Mouse (Mus musculus) liver, embryonic 13.5 days (tissue): ENCODE data around the gene Gtpbp1. TPM values are rescaled to one million over a fixed set of nuclear protein-coding genes. Genes with fewer than 3 reads are reported as not detected.
A peak's percentile ranks its signal among the peaks of the same experiment; 100 is the strongest.

ENCODE experiments used
- ATAC-seq: fragments of 200-750 bp; cut with Nextera tagmentation; 2 replicates; pipeline ENCODE4 v1.8.0; 2017; ENCODE audit warnings: low read depth, mild to moderate bottlenecking, moderate number of reproducible peaks, moderate library complexity
- DNase-seq: peaks from one replicate; pipeline ENCODE4 v3.0.0; 2022
- H3K27ac ChIP-seq: fragments of 300-500 bp; sonication (generic); 2 replicates; pipeline ENCODE4 v1.5.1; 2015; ENCODE audit warnings: moderate library complexity, mild to moderate bottlenecking, inconsistent platforms
- H3K27me3 ChIP-seq: fragments of 300-500 bp; sonication (generic); 2 replicates; pipeline ENCODE4 v1.6.1; 2015; ENCODE audit warnings: mild to moderate bottlenecking, inconsistent platforms
- H3K36me3 ChIP-seq: fragments of 300-500 bp; sonication (generic); 2 replicates; pipeline ENCODE4 v1.6.1; 2015; ENCODE audit warnings: mild to moderate bottlenecking, inconsistent platforms
- H3K4me1 ChIP-seq: fragments of 300-500 bp; sonication (generic); replicated peaks from 2 replicates; pipeline ENCODE4 v1.6.1; 2015; ENCODE audit warnings: inconsistent platforms
- H3K4me2 ChIP-seq: fragments of 300-500 bp; sonication (generic); 2 replicates; pipeline ENCODE4 v1.6.1; 2015; ENCODE audit warnings: inconsistent platforms, mild to moderate bottlenecking, moderate library complexity
- H3K4me3 ChIP-seq: fragments of 300-500 bp; sonication (generic); replicated peaks from 2 replicates; pipeline ENCODE4 v1.5.1; 2015; ENCODE audit warnings: mild to moderate bottlenecking, inconsistent platforms
- H3K9ac ChIP-seq: fragments of 300-500 bp; sonication (generic); 2 replicates; pipeline ENCODE4 v1.6.1; 2015; ENCODE audit warnings: mild to moderate bottlenecking, inconsistent platforms
- H3K9me3 ChIP-seq: fragments of 300-500 bp; sonication (generic); replicated peaks from 2 replicates; pipeline ENCODE4 v1.6.1; 2016; ENCODE audit warnings: inconsistent platforms
- WGBS: fragments of 180-500 bp; shearing (Covaris S2); methylation state at CpG from one replicate; pipeline ENCODE4 v1.1.7; 2015; ENCODE audit not compliant: insufficient replicate concordance; 5-methylcytosine and 5-hydroxymethylcytosine counted together
- polyA plus RNA-seq: library from polyadenylated mRNA; unstranded; fragments of >200 nt; fragmentation: Nextera tagmentation; extraction: Ambion mirVana; gene quantifications from 2 replicates; pipeline ENCODE4 v1.2.1, GENCODE M21; 2015

The Gtpbp1 gene
- polyA plus RNA-seq, 1 experiment from 2014 or later = 32.6 TPM

DNA sequence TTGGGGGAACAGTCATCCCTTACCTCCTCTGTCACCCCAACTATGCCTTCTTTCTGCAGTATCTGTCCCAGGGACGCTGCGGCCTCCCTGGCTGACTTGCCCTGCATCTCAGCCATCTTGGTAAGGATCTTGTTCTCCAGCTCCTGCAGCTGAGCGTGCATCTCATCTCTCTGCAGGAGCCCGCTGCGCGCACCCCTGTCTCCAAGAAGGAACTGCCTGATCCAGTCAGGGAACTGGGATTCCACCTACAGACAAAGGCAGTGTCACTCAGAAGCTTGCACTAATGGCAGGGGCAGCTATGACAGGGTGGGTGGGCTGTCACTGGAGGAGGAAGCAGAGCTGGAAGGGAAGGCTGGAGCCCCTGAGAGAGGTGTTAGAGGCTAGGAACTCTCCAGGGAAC is 37.2 kb downstream of the Gtpbp1 start:
- 91% methylated on average over 6 of the region's 6 CpGs for WGBS
- Histone ChIP-seq H3K27ac (no peak overlapping the region), H3K4me1 (peaks cover 2% of the 10 kb centered on the region; the same call in 1 of the 2 replicates), H3K9me3 (no peaks in the 10 kb centered on the region), H3K27me3 (no peaks in the 10 kb centered on the region), H3K36me3 (peaks cover 59% of the 10 kb centered on the region), H3K9ac (no peak overlapping the region), H3K4me2 (no peak overlapping the region), H3K4me3 (no peak overlapping the region)
- no peak for DNase-seq
- no peak for ATAC-seq

DNA sequence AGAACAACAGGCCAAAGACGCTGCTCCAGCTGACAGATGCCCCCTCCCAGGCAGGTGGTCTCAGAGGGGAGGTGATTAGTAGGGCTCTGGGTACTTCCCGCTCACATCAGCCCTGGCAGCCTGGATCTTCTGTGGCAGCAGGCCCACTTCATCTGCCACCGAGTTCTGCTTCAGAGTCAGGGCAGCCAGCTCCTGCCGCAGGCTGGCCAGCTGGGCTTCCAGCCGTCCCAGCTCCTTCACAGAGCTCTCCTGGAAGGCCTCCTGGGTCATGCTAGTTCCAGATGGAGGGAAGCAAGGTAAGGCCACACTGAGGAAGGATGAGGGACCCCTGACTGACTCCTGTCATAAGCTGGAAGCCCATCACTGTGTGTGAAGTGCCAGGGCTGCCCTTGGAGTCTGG is 37.7 kb downstream of the Gtpbp1 start:
- peaks cover 64% of the 10 kb centered on the region for H3K36me3 ChIP-seq
- H3K27me3 ChIP-seq = no peaks in the 10 kb centered on the region
- H3K4me2 ChIP-seq = no peak overlapping the region
- no peak for ATAC-seq
- no peaks in the 10 kb centered on the region for H3K9me3 ChIP-seq
- no peak overlapping the region for H3K4me3 ChIP-seq
- H3K4me1 ChIP-seq = peaks cover 2% of the 10 kb centered on the region; the same call in 1 of the 2 replicates
- no peak overlapping the region for H3K27ac ChIP-seq
- H3K9ac ChIP-seq = no peak overlapping the region
- WGBS = 82% methylated on average over 5 of the region's 5 CpGs
- DNase-seq = no peak

DNA sequence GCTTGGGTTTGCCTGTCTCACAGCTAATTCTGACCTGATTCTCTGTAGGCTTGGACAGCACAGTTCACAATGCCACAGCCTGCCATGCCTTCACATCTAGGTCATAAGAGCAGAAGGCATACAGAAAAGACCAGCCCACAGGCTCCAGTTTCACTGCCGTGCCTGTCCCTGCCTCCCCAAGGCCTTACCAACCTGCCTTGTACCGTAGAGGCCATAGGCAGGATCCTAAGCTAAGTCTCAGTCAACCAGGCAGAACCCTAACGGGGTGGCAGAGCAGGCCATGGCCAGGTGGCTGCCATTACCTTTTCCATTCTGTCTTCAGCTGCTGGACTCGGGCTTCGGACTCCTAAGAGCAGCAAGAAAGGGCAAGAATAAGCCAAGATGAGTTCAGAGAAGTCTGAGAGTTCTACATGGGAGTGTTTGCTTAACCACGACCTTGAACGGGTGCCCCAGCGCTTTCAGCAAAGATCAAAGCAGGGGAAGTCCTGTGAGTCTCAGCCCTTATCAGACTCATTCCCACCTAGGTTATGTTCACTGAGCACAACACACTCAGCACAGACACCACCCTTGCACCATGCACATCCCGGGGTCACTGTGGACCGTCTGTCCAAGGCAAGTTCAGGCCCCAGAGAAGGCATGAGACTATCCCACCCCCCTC is 38.2 kb downstream of the Gtpbp1 start:
- Histone ChIP-seq H3K27me3 (no peaks in the 10 kb centered on the region), H3K4me3 (no peak overlapping the region), H3K9me3 (no peaks in the 10 kb centered on the region), H3K4me1 (peaks cover 2% of the 10 kb centered on the region; the same call in 1 of the 2 replicates), H3K36me3 (peaks cover 67% of the 10 kb centered on the region), H3K9ac (no peak overlapping the region), H3K27ac (no peak overlapping the region), H3K4me2 (no peak overlapping the region)
- WGBS = 70% methylated on average over 10 of the region's 10 CpGs
- DNase-seq (no peak), ATAC-seq (no peak)

DNA sequence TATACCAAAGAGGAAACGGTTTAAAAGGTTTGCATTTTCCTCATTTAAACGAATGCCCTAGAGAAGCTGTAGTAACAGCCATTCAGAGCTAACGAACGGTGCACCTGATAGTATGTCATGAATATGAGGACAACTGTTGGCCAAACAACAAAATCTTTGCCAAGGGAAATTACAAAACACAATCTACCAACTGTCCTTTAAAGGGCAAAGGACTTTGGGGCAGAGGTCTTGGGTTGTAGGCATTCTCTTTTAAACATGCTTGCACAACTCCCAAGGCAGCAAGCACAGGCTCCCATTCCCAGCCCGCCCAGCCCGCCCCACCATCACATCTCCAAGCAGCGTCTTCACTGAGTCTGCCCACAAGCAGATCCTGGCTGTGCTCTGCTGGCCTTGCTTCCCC is 40.9 kb downstream of the Gtpbp1 start:
- H3K36me3 ChIP-seq = peaks cover 62% of the 10 kb centered on the region
- H3K27me3 ChIP-seq = no peaks in the 10 kb centered on the region
- WGBS = 84% methylated on average over 7 of the region's 7 CpGs
- peaks cover 2% of the 10 kb centered on the region; the same call in 1 of the 2 replicates for H3K4me1 ChIP-seq
- H3K4me2 ChIP-seq = no peak overlapping the region
- no peak overlapping the region for H3K9ac ChIP-seq
- ATAC-seq (no peak), DNase-seq (no peak)
- no peaks in the 10 kb centered on the region for H3K9me3 ChIP-seq
- H3K27ac ChIP-seq = no peak overlapping the region
- no peak overlapping the region for H3K4me3 ChIP-seq

DNA sequence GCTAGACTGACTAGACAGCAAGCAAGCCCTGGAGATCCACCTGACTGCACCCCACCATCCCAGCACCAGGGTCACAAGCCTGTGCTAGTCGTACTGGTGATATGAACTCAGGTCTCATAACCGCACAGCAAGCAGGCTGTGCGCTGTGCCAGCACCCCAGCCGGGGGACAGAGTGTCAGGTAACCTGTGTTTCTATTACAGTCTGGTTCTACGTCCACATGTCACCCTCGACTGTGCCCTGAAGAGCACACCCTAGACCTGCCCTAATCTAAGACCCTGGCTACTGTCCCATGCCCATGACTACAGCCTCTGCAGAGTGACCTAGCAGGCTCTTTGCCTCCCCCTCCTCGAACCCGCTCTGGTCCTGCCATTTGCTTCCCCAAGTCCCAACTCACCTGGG is 42.5 kb downstream of the Gtpbp1 start:
- no peak for DNase-seq
- Histone ChIP-seq H3K4me1 (peaks cover 2% of the 10 kb centered on the region; the same call in 1 of the 2 replicates), H3K9me3 (no peaks in the 10 kb centered on the region), H3K9ac (no peak overlapping the region), H3K36me3 (peaks cover 62% of the 10 kb centered on the region), H3K27me3 (no peaks in the 10 kb centered on the region), H3K4me3 (no peak overlapping the region), H3K27ac (no peak overlapping the region), H3K4me2 (no peak overlapping the region)
- ATAC-seq = no peak
- WGBS = 88% methylated on average over 8 of the region's 8 CpGs

DNA sequence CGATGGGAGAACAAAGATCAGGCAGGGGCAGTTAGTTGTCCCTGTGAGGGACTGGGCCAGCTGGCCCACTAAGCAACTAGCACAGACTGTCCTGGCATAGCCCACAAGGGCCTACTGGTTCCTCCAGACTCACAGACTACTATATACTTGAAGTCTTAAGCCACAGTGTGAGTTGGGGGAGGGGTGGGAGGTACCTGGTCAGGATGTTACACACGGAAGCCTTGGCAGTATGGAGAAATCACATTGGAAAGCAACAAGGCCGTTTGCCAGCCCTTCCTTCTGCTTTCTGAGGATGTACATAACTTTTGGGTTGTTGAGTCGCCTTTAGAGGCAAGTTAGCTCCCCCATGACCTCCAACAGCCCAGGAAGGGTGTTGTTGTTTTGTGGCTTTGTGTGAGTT is 43.0 kb downstream of the Gtpbp1 start:
- H3K27ac ChIP-seq = no peak overlapping the region
- 56% methylated on average over 4 of the region's 4 CpGs for WGBS

DNA sequence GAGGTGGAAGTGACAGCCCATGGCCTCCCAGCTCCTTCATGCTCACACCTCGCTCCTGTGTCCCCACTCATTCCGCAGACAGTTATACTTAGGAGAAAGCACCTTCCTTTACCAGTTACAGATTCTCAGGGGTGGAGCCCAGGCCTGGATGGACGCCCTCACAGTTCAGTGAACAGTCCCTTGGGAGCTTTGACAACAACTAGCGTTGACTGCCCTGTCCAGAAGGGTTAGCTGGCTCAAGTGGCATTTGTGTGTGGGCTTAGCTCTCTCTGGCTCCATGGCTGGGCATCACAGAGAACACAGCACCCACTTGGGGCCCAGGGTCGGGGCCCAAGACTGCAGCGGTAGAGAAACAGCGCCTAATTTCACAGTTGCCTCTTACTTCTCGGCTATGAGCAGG is 43.7 kb downstream of the Gtpbp1 start:
- peaks cover 4% of the 10 kb centered on the region; the same call in 1 of the 2 replicates for H3K4me1 ChIP-seq
- 79% methylated on average over 8 of the region's 8 CpGs for WGBS
- no peak overlapping the region for H3K27ac ChIP-seq
- DNase-seq = no peak
- H3K4me2 ChIP-seq = no peak overlapping the region
- ATAC-seq = no peak
- H3K27me3 ChIP-seq = no peaks in the 10 kb centered on the region
- H3K9me3 ChIP-seq = no peaks in the 10 kb centered on the region
- H3K4me3 ChIP-seq = no peak overlapping the region
- H3K36me3 ChIP-seq = peaks cover 60% of the 10 kb centered on the region
- H3K9ac ChIP-seq = no peak overlapping the region

More for the DNA sequence above, 43.0 kb downstream of the Gtpbp1 start:
- H3K36me3 ChIP-seq = peaks cover 62% of the 10 kb centered on the region
- no peak overlapping the region for H3K9ac ChIP-seq
- H3K4me3 ChIP-seq = no peak overlapping the region
- peaks cover 2% of the 10 kb centered on the region; the same call in 1 of the 2 replicates for H3K4me1 ChIP-seq
- H3K9me3 ChIP-seq = no peaks in the 10 kb centered on the region
- H3K4me2 ChIP-seq = no peak overlapping the region
- ATAC-seq = no peak
- no peaks in the 10 kb centered on the region for H3K27me3 ChIP-seq
- no peak for DNase-seq

DNA sequence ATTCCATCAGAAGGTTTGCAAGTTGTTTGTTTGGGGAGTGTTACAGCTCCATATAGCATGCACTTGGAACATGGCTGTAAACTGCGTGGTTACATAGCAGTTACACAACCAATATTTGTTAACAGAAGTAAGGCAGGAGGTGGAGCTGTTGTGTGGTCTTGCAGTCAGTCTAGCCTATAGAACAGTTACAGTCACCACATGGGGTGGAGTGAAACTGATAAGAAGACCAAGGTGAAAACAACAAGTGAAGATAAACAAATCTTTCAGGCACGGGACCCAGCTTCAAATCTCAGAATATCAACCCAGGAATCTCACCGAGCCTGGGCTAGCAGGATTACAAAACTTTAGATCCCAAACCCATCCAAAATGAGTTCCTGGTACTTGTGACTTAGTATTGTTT is 50.1 kb downstream of the Gtpbp1 start:
- H3K36me3 ChIP-seq = peaks cover 32% of the 10 kb centered on the region
- no peak for ATAC-seq
- no peak overlapping the region for H3K27ac ChIP-seq
- H3K27me3 ChIP-seq = no peaks in the 10 kb centered on the region
- H3K9me3 ChIP-seq = no peaks in the 10 kb centered on the region
- H3K4me1 ChIP-seq = peaks cover 41% of the 10 kb centered on the region
- H3K4me3 ChIP-seq = peak overlapping the region; percentile 93
- 31% methylated on average over 3 of the region's 3 CpGs for WGBS
- H3K4me2 ChIP-seq = peak overlapping the region; percentile 95
- no peak overlapping the region for H3K9ac ChIP-seq
- no peak for DNase-seq

DNA sequence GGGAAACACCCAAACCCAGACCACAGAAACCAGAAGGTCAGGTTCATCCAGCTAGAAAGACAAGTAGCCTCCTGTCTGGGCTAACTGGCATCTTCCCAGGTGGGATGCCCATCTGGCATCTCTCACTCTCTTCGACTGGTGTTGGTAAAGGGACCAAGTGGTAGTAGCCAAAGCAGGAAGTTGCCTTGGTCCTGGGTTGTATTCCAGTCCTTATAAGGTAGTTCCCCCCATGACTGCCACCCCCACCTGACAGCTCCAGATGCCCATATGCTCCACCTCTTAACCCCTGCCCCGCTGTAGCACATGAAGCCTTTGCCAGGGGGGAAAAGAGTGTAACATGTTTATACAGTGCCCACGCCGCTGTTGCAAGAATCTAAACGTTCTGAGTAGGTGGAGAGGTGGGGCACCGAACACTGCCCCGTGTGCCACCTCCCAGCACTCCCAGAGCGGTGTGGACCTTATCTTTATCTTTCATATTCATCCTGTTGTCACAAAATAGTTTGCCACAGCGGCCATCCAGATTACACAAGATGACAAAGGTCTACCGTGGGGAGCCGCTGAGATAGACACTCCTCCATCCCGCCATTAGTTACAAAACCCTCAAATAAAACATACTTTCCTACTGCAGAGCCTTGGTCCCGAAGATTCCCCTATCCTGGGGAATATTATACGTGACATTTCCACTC is 50.7 kb downstream of the Gtpbp1 start:
- 7% methylated on average over 14 of the region's 14 CpGs for WGBS
- H3K9me3 ChIP-seq = no peaks in the 10 kb centered on the region
- peaks cover 28% of the 10 kb centered on the region for H3K36me3 ChIP-seq
- peak overlapping the region; percentile 92 for H3K9ac ChIP-seq
- peak overlapping the region; percentile 95 for H3K4me2 ChIP-seq
- H3K4me1 ChIP-seq = peaks cover 40% of the 10 kb centered on the region
- no peak for DNase-seq
- no peak for ATAC-seq
- H3K27ac ChIP-seq = peak overlapping the region; percentile 59; the same call in 1 of the 2 replicates
- H3K27me3 ChIP-seq = no peaks in the 10 kb centered on the region
- peak overlapping the region; percentile 93 for H3K4me3 ChIP-seq

DNA sequence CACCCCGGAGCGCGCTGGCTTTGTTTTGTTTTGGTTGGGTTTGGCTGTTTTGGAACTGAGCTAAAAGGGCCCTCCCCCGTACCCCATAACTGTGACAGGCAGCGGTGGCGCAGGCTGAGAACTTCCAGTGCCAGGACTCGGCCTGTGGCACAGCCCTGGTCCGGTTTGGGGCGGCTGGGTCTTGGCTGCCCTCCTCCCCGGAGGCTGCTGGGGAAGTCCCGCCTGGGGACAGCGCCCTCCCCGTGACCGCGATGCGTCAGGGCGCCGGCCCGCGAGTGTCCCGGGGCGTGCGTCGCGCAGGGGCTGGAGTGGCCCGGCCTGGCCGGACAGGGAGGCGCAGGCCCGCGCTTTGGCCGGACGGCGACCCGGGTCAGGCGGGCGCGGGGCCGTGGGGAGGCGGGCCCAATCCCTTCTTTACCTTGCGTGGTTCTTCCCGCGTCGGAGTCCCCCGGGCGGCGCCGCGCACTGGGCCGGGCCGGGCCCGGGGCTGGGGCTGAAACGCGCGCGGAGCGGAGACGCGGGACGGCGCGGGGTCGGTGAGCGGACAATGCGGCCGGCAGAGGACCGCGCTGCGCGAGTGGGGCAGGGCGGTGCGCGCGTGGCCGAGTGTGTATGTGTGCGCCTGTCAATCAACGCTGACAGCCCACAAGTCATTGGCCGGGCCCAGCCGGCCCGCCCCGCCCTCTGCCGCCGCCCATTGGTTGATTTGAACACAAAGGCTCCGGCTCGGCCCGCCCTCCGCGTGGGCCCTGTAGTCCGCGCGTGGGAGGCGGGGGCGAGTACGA is 51.5 kb downstream of the Gtpbp1 start, which contains the start of gene Sun2:
TSS of gene Sun2 (minus strand) at position 616 of the 785 bp plus-strand sequence.
- Histone ChIP-seq H3K27me3 (no peaks in the 10 kb centered on the region), H3K4me2 (peak within 1 kb of the TSS; percentile 95), H3K36me3 (peaks cover 21% of the 10 kb centered on the region), H3K27ac (peak within 1 kb of the TSS; percentile 59), H3K9ac (peak within 1 kb of the TSS; percentile 92), H3K4me3 (peak within 1 kb of the TSS; percentile 93), H3K4me1 (peaks cover 40% of the 10 kb centered on the region), H3K9me3 (no peaks in the 10 kb centered on the region)
- under 1% methylated on average over 93 of the region's 93 CpGs for WGBS
- ATAC-seq (peak; percentile 90), DNase-seq (peak; percentile 83)

DNA sequence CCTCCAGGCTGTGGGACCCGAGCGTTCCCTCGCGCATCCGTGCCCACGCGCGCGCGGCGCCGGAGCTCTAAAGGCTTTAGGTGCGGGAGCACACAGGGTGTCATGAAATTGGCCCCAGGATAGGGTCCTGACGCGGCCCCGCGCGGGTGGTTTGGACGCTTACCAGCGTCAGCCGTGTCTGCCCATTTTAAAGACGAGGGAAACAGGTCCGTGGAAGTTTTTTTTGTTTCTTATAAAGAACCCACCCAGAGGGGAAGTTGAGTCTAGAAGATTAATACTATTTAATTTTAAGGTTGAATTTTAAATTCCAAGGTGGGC is 52.0 kb downstream of the Gtpbp1 start:
- peak overlapping the region; percentile 59; the same call in 1 of the 2 replicates for H3K27ac ChIP-seq
- WGBS = 0% methylated on average over 23 of the region's 23 CpGs
- no peaks in the 10 kb centered on the region for H3K9me3 ChIP-seq
- ATAC-seq = no peak
- H3K4me1 ChIP-seq = peaks cover 40% of the 10 kb centered on the region
- peaks cover 15% of the 10 kb centered on the region for H3K36me3 ChIP-seq
- no peaks in the 10 kb centered on the region for H3K27me3 ChIP-seq
- no peak for DNase-seq
- peak overlapping the region; percentile 93 for H3K4me3 ChIP-seq
- peak overlapping the region; percentile 95 for H3K4me2 ChIP-seq
- peak overlapping the region; percentile 92 for H3K9ac ChIP-seq
